In genomic region chr9:22532810-22533447, GRCm38 (mm10) we compare ENCODE assay signal across 8 mouse cellular contexts. TPM values are rescaled to one million over a fixed set of nuclear protein-coding genes. Genes with fewer than 3 reads are reported as not detected.
DNase-seq lines count a peak whose midpoint lies in the region; ATAC-seq and TF ChIP-seq lines count a peak whose summit lies in the region.

No protein-coding gene starts in this region.

- TF ChIP-seq POLR2A in cortical plate, adult 2 months (IDR thresholded peaks at IDR 0.05; ENCODE audit: extremely low read depth, insufficient read depth, low read length): no peak

- WGBS in hindbrain, embryonic 15.5 days: 55% methylated on average over 9 of the region's 9 CpGs

- H3K9me3 ChIP-seq in hindbrain, embryonic 15.5 days: no peaks in the 10 kb centered on the region

- ATAC-seq in hindbrain, embryonic 15.5 days (ENCODE audit: low FRiP score, low read depth): peak; percentile 83
- ATAC-seq in megakaryocyte progenitor cell, adult 5-6 weeks (replicated peaks; ENCODE audit: poor library complexity): peak; percentile 90
- ATAC-seq in monocyte, adult 5-6 weeks (replicated peaks; ENCODE audit: insufficient number of reproducible peaks, low FRiP score, low TSS enrichment, poor library complexity, severe bottlenecking): no peak

- peak; percentile 59 for TF ChIP-seq CTCF in cortical plate, adult 2 months (IDR thresholded peaks at IDR 0.05; ENCODE audit: extremely low read depth, insufficient read depth, low read length)

- no peak overlapping the region for H3K4me2 ChIP-seq in hindbrain, embryonic 15.5 days

- H3K4me3 ChIP-seq in cortical plate, adult 2 months (ENCODE audit: insufficient read depth, low read length): no peak overlapping the region
- H3K4me3 ChIP-seq in hindbrain, embryonic 15.5 days: no peak overlapping the region

- H3K9ac ChIP-seq in hindbrain, embryonic 15.5 days: no peak overlapping the region

- no peak overlapping the region for H3K27ac ChIP-seq in cortical plate, adult 2 months (ENCODE audit: insufficient read depth, low read length)
- no peak overlapping the region for H3K27ac ChIP-seq in hindbrain, embryonic 15.5 days (replicated peaks)

- H3K36me3 ChIP-seq in hindbrain, embryonic 15.5 days: no peaks in the 10 kb centered on the region
- no peaks in the 10 kb centered on the region for H3K36me3 ChIP-seq in splenic B cell, adult 2 months (ENCODE audit: control insufficient read depth, insufficient read depth, low read length, poor library complexity, severe bottlenecking)

- no peaks in the 10 kb centered on the region for H3K4me1 ChIP-seq in cortical plate, adult 2 months (ENCODE audit: control insufficient read depth, insufficient read depth, low read length)
- H3K4me1 ChIP-seq in hindbrain, embryonic 15.5 days (replicated peaks): no peaks in the 10 kb centered on the region

- no peaks in the 10 kb centered on the region for H3K27me3 ChIP-seq in hindbrain, embryonic 15.5 days
- no peaks in the 10 kb centered on the region for H3K27me3 ChIP-seq in splenic B cell, adult 2 months (ENCODE audit: control insufficient read depth, insufficient read depth, low read length, poor library complexity, severe bottlenecking)

- peak; percentile 6 for DNase-seq in urinary bladder, postnatal 25 days (ENCODE audit: low spot score)
- DNase-seq in urinary bladder, postnatal 4 days (ENCODE audit: low spot score in 2 of 2): no peak
- DNase-seq in layer of hippocampus, postnatal 25 days (ENCODE audit: extremely low spot score in 1 of 2, low spot score in 1 of 2): peak; percentile 14 to 27
- DNase-seq in splenic B cell, adult 2 months (ENCODE audit: low read depth, low spot score): peak; percentile 45

RNA-seq across cellular contexts. Expression of gene Bbs9, which starts 57.4 kb away (rescaled TPM):
- 17.9 and 18.5 TPM in 2 replicates for polyA plus RNA-seq in cortical plate, adult 2 months (2012; rRNA removed)
- 19.6 and 22.7 TPM in 2 replicates for polyA plus RNA-seq in hindbrain, embryonic 15.5 days (2015; fragmentation: Nextera tagmentation; extraction: Ambion mirVana)
- total RNA-seq in layer of hippocampus, postnatal 25 days (2021): 10 to 100 TPM; 22.1 to 25.2 TPM
- 16.9 and 20.8 TPM in 2 replicates for total RNA-seq in megakaryocyte progenitor cell, adult 5-6 weeks (2015)
- 18.9 and 21.3 TPM in 2 replicates for total RNA-seq in megakaryocyte progenitor cell, adult 5-6 weeks (2017)
- 8.6 to 16.6 TPM (median 15.6 TPM) in 3 replicates for total RNA-seq in monocyte, adult 5-6 weeks (2017)

Comparison
In these comparisons a context has a peak if more than half of its experiments do, and no peak if none do; other contexts are left out.
1. DNase-seq: peak in urinary bladder, postnatal 25 days (single experiment), layer of hippocampus, postnatal 25 days (2 of 2) and splenic B cell, adult 2 months (single experiment); none in urinary bladder, postnatal 4 days (0 of 2).